Mouse (Mus musculus): ENCODE measurements around the gene 4921504E06Rik.

Gene 4921504E06Rik

GRCm38 (mm10) chr2:19511032-19511431 lies 42.7 kb downstream of the 4921504E06Rik start:
- DNase-seq (ENCODE audit: extremely low read depth, low read depth, low spot score) = no peak

GRCm38 (mm10) chr2:19505744-19506143 lies 48.0 kb downstream of the 4921504E06Rik start:
- DNase-seq (ENCODE audit: extremely low read depth, low read depth, low spot score) = no peak

GRCm38 (mm10) chr2:19490262-19490661 lies 63.5 kb downstream of the 4921504E06Rik start:
- no peak for DNase-seq (ENCODE audit: extremely low read depth, low read depth, low spot score)

GRCm38 (mm10) chr2:19461940-19462339 lies 91.8 kb downstream of the 4921504E06Rik start:
- no peak for DNase-seq (ENCODE audit: extremely low read depth, low read depth, low spot score)

- no peak for DNase-seq (ENCODE audit: extremely low read depth, low read depth, low spot score)
Observed at GRCm38 (mm10) chr2:19458785-19459184, 94.9 kb downstream of the 4921504E06Rik start.

GRCm38 (mm10) chr2:19455857-19456482 lies 97.7 kb downstream of the 4921504E06Rik start:
- no peak for DNase-seq (ENCODE audit: extremely low read depth, low read depth, low spot score)

- DNase-seq (ENCODE audit: extremely low read depth, low read depth, low spot score) = no peak
Observed at GRCm38 (mm10) chr2:19455228-19455627, 98.5 kb downstream of the 4921504E06Rik start.

GRCm38 (mm10) chr2:19452531-19453055 lies 101.1 kb downstream of the 4921504E06Rik start:
- no peak for DNase-seq (ENCODE audit: extremely low read depth, low read depth, low spot score)

- no peak for DNase-seq (ENCODE audit: extremely low read depth, low read depth, low spot score)
Observed at GRCm38 (mm10) chr2:19449308-19449707, 104.4 kb downstream of the 4921504E06Rik start.

- no peak for DNase-seq (ENCODE audit: extremely low read depth, low read depth, low spot score)
Observed at GRCm38 (mm10) chr2:19448042-19448700, 105.5 kb downstream of the 4921504E06Rik start.

GRCm38 (mm10) chr2:19446746-19447145 lies 107.0 kb downstream of the 4921504E06Rik start:
- DNase-seq (ENCODE audit: extremely low read depth, low read depth, low spot score) = no peak

GRCm38 (mm10) chr2:19445871-19446501 lies 107.7 kb downstream of the 4921504E06Rik start:
- DNase-seq (ENCODE audit: extremely low read depth, low read depth, low spot score) = no peak

- DNase-seq (ENCODE audit: extremely low read depth, low read depth, low spot score) = no peak
Observed at GRCm38 (mm10) chr2:19444931-19445831, 108.5 kb downstream of the 4921504E06Rik start, which contains the start of gene Ptf1a. Gene Ptf1a, plus strand, starts transcription at chr2:19445663.

- no peak for DNase-seq (ENCODE audit: extremely low read depth, low read depth, low spot score)
Observed at GRCm38 (mm10) chr2:19444346-19444745, 109.4 kb downstream of the 4921504E06Rik start.

GRCm38 (mm10) chr2:19431614-19432323 lies 121.9 kb downstream of the 4921504E06Rik start:
- DNase-seq (ENCODE audit: extremely low read depth, low read depth, low spot score) = no peak

- DNase-seq (ENCODE audit: extremely low read depth, low read depth, low spot score) = no peak
Observed at GRCm38 (mm10) chr2:19431186-19431585, 122.5 kb downstream of the 4921504E06Rik start.

GRCm38 (mm10) chr2:19430746-19431145 lies 123.0 kb downstream of the 4921504E06Rik start:
- DNase-seq (ENCODE audit: extremely low read depth, low read depth, low spot score) = no peak

- no peak for DNase-seq (ENCODE audit: extremely low read depth, low read depth, low spot score)
Observed at GRCm38 (mm10) chr2:19429691-19430690, 123.7 kb downstream of the 4921504E06Rik start.

- no peak for DNase-seq (ENCODE audit: extremely low read depth, low read depth, low spot score)
Observed at GRCm38 (mm10) chr2:19429031-19429430, 124.7 kb downstream of the 4921504E06Rik start.
